Mouse (Mus musculus) ES-E14 (cell line): Measurements from ENCODE around the gene Rnf31. TPM values are rescaled to one million over a fixed set of nuclear protein-coding genes. Genes with fewer than 3 reads are reported as not detected.

Experiments
- DNase-seq: peaks from one replicate; pipeline ENCODE4 v3.0.0-alpha.2; 2013; ENCODE audit warnings: low read depth, low spot score
- H3K27ac ChIP-seq: 2 replicates; pipeline ENCODE4 v1.5.1; 2012; ENCODE audit warnings: low read depth, mild to moderate bottlenecking, low read length, moderate library complexity, mixed read lengths; ENCODE audit not compliant: poor library complexity, insufficient read depth, severe bottlenecking
- H3K36me3 ChIP-seq: 2 replicates; pipeline ENCODE4 v1.6.1; 2012; ENCODE audit warnings: mild to moderate bottlenecking, low read length, moderate library complexity, mixed read lengths; ENCODE audit not compliant: control insufficient read depth, poor library complexity, insufficient read depth, severe bottlenecking
- H3K4me1 ChIP-seq, 2 experiments: fragments of 150-350 bp in 1 of 2; sonication (generic) in 1 of 2; 2 replicates each; pipeline ENCODE4 v1.6.1; 2012; ENCODE audit warnings: low read length in 2 of 2, mild to moderate bottlenecking in 1 of 2, mixed read lengths in 1 of 2; ENCODE audit not compliant: control insufficient read depth in 2 of 2, insufficient read depth in 2 of 2, poor library complexity in 1 of 2
- H3K4me3 ChIP-seq, 2 experiments: fragments of 150-350 bp in 1 of 2; sonication (generic) in 1 of 2; 2 replicates each; pipeline ENCODE4 v1.5.1; 2012; ENCODE audit warnings: low read length in 2 of 2, low read depth in 1 of 2, mild to moderate bottlenecking in 1 of 2, mixed read lengths in 1 of 2; ENCODE audit not compliant: insufficient read depth in 1 of 2, poor library complexity in 1 of 2, severe bottlenecking in 1 of 2
- H3K9ac ChIP-seq: 2 replicates; pipeline ENCODE4 v1.6.1; 2012; ENCODE audit warnings: low read depth, mild to moderate bottlenecking, low read length, mixed read lengths; ENCODE audit not compliant: poor library complexity, insufficient read depth, severe bottlenecking
- H3K9me3 ChIP-seq: fragments of 150-350 bp; sonication (generic); 2 replicates; pipeline ENCODE4 v1.6.1; 2012; ENCODE audit warnings: low read depth, mild to moderate bottlenecking, low read length; ENCODE audit not compliant: control insufficient read depth, insufficient read depth
- CHD2 ChIP-seq: IDR thresholded peaks from 2 replicates; pipeline ENCODE4 v1.6.1; 2014; ENCODE audit warnings: mild to moderate bottlenecking, low read depth, low read length, inconsistent platforms
- HCFC1 ChIP-seq: IDR thresholded peaks from 2 replicates; pipeline ENCODE4 v1.6.1; 2012; ENCODE audit warnings: low read length, inconsistent platforms, borderline replicate concordance; ENCODE audit not compliant: insufficient read depth
- MAFK ChIP-seq: IDR thresholded peaks from 2 replicates; pipeline ENCODE4 v1.6.1; 2014; ENCODE audit warnings: mild to moderate bottlenecking, low read depth, low read length, inconsistent platforms; ENCODE audit not compliant: insufficient read depth
- ZC3H11A ChIP-seq: IDR thresholded peaks from 2 replicates; pipeline ENCODE4 v1.6.1; 2012; ENCODE audit warnings: low read depth, mild to moderate bottlenecking, inconsistent platforms, low read length, borderline replicate concordance
- ZNF384 ChIP-seq: IDR thresholded peaks from 2 replicates; pipeline ENCODE4 v1.6.1; 2012; ENCODE audit warnings: low read depth, low read length, inconsistent platforms
- in situ Hi-C, 2 experiments: fragments of 600-800 bp; cut with MboI; formaldehyde crosslinking; loops; one replicate each; pipeline ENCODE4 v1.15.1; 2025; ENCODE audit warnings: low sequenced_read_pairs in 2 of 2, inconsistent platforms in 1 of 2; ENCODE audit not compliant: unreplicated experiment in 2 of 2
- total RNA-seq: library from RNA; depleted of rRNA; stranded (reverse); fragments of 300-350 nt; gene quantifications from 2 replicates; pipeline ENCODE4 v1.2.3, GENCODE M21; 2012

Gene Rnf31
- total RNA-seq, 1 experiment, result 13.1 TPM

- H3K9me3 ChIP-seq, result no peaks in the 10 kb centered on the region
- in situ Hi-C loops, result loop anchor here in 1 of 2 experiments (5.0 kb wide), 1 partner anchor 50 kb away; the partner anchor contains the start of gene Pck2
These were observed 718 bp downstream of the Rnf31 start for GRCm38 (mm10) chr14:55592226-55592625.

GRCm38 (mm10) chr14:55596036-55596690 lies 4.7 kb downstream of the Rnf31 start:
- no peaks in the 10 kb centered on the region for H3K9me3 ChIP-seq
- no peak overlapping the region for H3K9ac ChIP-seq
- DNase-seq, result no peak
- peaks cover 37% of the 10 kb centered on the region for H3K36me3 ChIP-seq
- peaks cover 0 to 3% of the 10 kb centered on the region in 2 experiments; a peak in 2 of 4 replicates for H3K4me1 ChIP-seq
- H3K4me3 ChIP-seq, result no peak overlapping the region
- no peak overlapping the region for H3K27ac ChIP-seq
- in situ Hi-C loops, result no loop called here
- TF ChIP-seq MAFK (no peak), ZNF384 (no peak), CHD2 (no peak), HCFC1 (no peak)

More at GRCm38 (mm10) chr14:55592226-55592625, 718 bp downstream of the Rnf31 start:
- Histone ChIP-seq H3K36me3 (peaks cover 23% of the 10 kb centered on the region), H3K4me3 (peak overlapping the region; percentile 81 to 86), H3K27ac (no peak overlapping the region), H3K9ac (peak overlapping the region; percentile 85), H3K4me1 (peaks cover 0 to 3% of the 10 kb centered on the region in 2 experiments; a peak in 1 of 4 replicates)
- DNase-seq, result no peak
- TF ChIP-seq ZNF384, result no peak

- Histone ChIP-seq H3K4me1 (peaks cover 0 to 10% of the 10 kb centered on the region in 2 experiments; a peak in 2 of 4 replicates), H3K36me3 (peaks cover 52% of the 10 kb centered on the region), H3K27ac (no peak overlapping the region), H3K4me3 (no peak overlapping the region), H3K9me3 (no peaks in the 10 kb centered on the region), H3K9ac (no peak overlapping the region)
- in situ Hi-C loops, result no loop called here
- no peak for DNase-seq
- TF ChIP-seq MAFK (no peak), CHD2 (no peak), ZNF384 (no peak), HCFC1 (no peak), ZC3H11A (no peak)
These were observed 7.2 kb downstream of the Rnf31 start for GRCm38 (mm10) chr14:55598521-55599390.

GRCm38 (mm10) chr14:55603271-55603632 lies 11.7 kb downstream of the Rnf31 start, which contains the start of gene Irf9:
Gene Irf9 (plus strand): TSS chr14:55603571.
- Histone ChIP-seq H3K4me1 (peaks cover 0 to 15% of the 10 kb centered on the region in 2 experiments; a peak in 2 of 4 replicates), H3K27ac (peak within 1 kb of the TSS; percentile 96), H3K36me3 (peaks cover 49% of the 10 kb centered on the region), H3K9me3 (no peaks in the 10 kb centered on the region), H3K4me3 (peak within 1 kb of the TSS; percentile 56 to 59), H3K9ac (peak within 1 kb of the TSS; percentile 69; the same call in 1 of the 2 replicates)
- in situ Hi-C loops, result no loop called here
- no peak for DNase-seq
- TF ChIP-seq MAFK (no peak), HCFC1 (no peak), ZC3H11A (no peak), CHD2 (no peak), ZNF384 (no peak)
